Mouse (Mus musculus): ENCODE data around the gene Mettl8. TPM values are rescaled to one million over a fixed set of nuclear protein-coding genes. Genes with fewer than 3 reads are reported as not detected.
A peak's percentile ranks its signal among the peaks of the same experiment; 100 is the strongest.

The Mettl8 gene
- polyA plus RNA-seq, 1 experiment = 13.3 TPM

GRCm38 (mm10) chr2:70938844-70939494 is 116.4 kb downstream of the Mettl8 start:
- DNase-seq (ENCODE audit: extremely low spot score in 1 of 2, low spot score in 1 of 2) = peak in 1 of 2 experiments; percentile 15

GRCm38 (mm10) chr2:70934772-70935171 is 120.6 kb downstream of the Mettl8 start:
- no peak for DNase-seq (ENCODE audit: extremely low spot score in 1 of 2, low spot score in 1 of 2)

- DNase-seq (ENCODE audit: extremely low spot score in 1 of 2, low spot score in 1 of 2) = no peak
Measured at GRCm38 (mm10) chr2:70933516-70933915, 121.9 kb downstream of the Mettl8 start.

GRCm38 (mm10) chr2:70932965-70933364 is 122.4 kb downstream of the Mettl8 start:
- DNase-seq (ENCODE audit: extremely low spot score in 1 of 2, low spot score in 1 of 2) = no peak

GRCm38 (mm10) chr2:70930631-70931288 is 124.6 kb downstream of the Mettl8 start:
- no peak for DNase-seq (ENCODE audit: extremely low spot score in 1 of 2, low spot score in 1 of 2)

GRCm38 (mm10) chr2:70929714-70930113 is 125.7 kb downstream of the Mettl8 start:
- no peak for DNase-seq (ENCODE audit: extremely low spot score in 1 of 2, low spot score in 1 of 2)

- no peak for DNase-seq (ENCODE audit: extremely low spot score in 1 of 2, low spot score in 1 of 2)
Measured at GRCm38 (mm10) chr2:70924049-70924448, 131.3 kb downstream of the Mettl8 start.

GRCm38 (mm10) chr2:70922814-70923213 is 132.6 kb downstream of the Mettl8 start:
- no peak for DNase-seq (ENCODE audit: extremely low spot score in 1 of 2, low spot score in 1 of 2)

- no peak for DNase-seq (ENCODE audit: extremely low spot score in 1 of 2, low spot score in 1 of 2)
Measured at GRCm38 (mm10) chr2:70920937-70921596, 134.3 kb downstream of the Mettl8 start.

- no peak for DNase-seq (ENCODE audit: extremely low spot score in 1 of 2, low spot score in 1 of 2)
Measured at GRCm38 (mm10) chr2:70919913-70920522, 135.4 kb downstream of the Mettl8 start.

- DNase-seq (ENCODE audit: extremely low spot score in 1 of 2, low spot score in 1 of 2) = no peak
Measured at GRCm38 (mm10) chr2:70918516-70918915, 136.9 kb downstream of the Mettl8 start.

Other genes with a start within 250 kb of the Mettl8 start
- gene Tlk1, start 229.9 kb downstream of the Mettl8 start, polyA plus RNA-seq (2012; rRNA removed) = 44.9 and 47.1 TPM in 2 replicates
- gene Dcaf17, start 255 bp downstream of the Mettl8 start, polyA plus RNA-seq (2012; rRNA removed) = 8.5 and 9.3 TPM in 2 replicates
- gene Cybrd1, start 62.3 kb upstream of the Mettl8 start, polyA plus RNA-seq (2012; rRNA removed) = 3.0 and 3.2 TPM in 2 replicates
- 163 and 175 TPM in 2 replicates for gene Dync1i2, start 156.1 kb upstream of the Mettl8 start, polyA plus RNA-seq (2012; rRNA removed)

Data from frontal cortex, adult 2 months (tissue).